Mouse (Mus musculus) spleen, adult 2 months (tissue): ENCODE data around the gene Wasf2.

Source experiments
- CTCF ChIP-seq: fragments of 200-500 bp; IDR thresholded peaks from 2 replicates; pipeline ENCODE4 v1.5.1; 2011; ENCODE audit warnings: mild to moderate bottlenecking, inconsistent platforms; ENCODE audit not compliant: insufficient read depth, insufficient read length, insufficient replicate concordance; ENCODE audit errors: extremely low read depth
- POLR2A ChIP-seq: fragments of 200-500 bp; IDR thresholded peaks from 2 replicates; pipeline ENCODE4 v1.6.1; 2011; ENCODE audit warnings: low read depth, low read length, inconsistent platforms

DNA sequence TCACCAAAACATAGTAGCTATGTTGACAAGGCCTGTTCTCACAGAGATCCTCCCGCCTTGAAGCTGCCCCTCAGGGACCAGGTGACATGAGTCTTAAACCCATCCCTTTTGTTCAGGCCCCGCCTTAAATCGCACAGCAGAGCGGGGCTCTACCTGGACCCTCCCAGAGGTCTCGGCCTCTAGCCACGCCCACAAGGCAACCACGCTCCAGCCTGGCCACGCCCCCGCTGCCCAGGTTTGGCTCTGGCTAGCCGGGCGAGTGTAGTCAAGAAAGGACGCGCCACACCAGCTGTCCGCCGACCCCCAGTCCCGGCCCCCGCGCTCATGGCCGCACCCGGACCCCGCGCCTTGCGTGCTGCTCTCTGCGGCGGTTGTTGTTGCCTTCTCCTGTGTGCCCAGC is 90.4 kb downstream of the Wasf2 start:
- TF ChIP-seq CTCF (no peak), POLR2A (no peak)
